Mouse (Mus musculus): ENCODE data around the gene Gadd45b. TPM values are rescaled to one million over a fixed set of nuclear protein-coding genes. Genes with fewer than 3 reads are reported as not detected.

Gadd45b gene
- polyA plus RNA-seq, 1 experiment from 2014 or later, result 145 TPM

GRCm38 (mm10) chr10:80900318-80901247 is 29.3 kb upstream of the Gadd45b start, which contains the start of gene Timm13:
Gene Timm13 (minus strand): TSS chr10:80900969.
- no peaks in the 10 kb centered on the region for H3K36me3 ChIP-seq (ENCODE audit: insufficient read depth, low read length)
- H3K4me3 ChIP-seq (ENCODE audit: low read depth, low read length), result peak within 1 kb of the TSS; percentile 92
- 0 out of 2 replicates have a peak within 1 kb of the TSS, but pooled peaks have one; percentile 10 for H3K27ac ChIP-seq (ENCODE audit: low read length)
- under 1% methylated on average over 72 of the region's 72 CpGs for WGBS
- no peak for TF ChIP-seq CTCF (IDR thresholded peaks at IDR 0.05)
- peak; percentile 30 for TF ChIP-seq EP300 (IDR thresholded peaks at IDR 0.05)
- DNase-seq (ENCODE audit: low spot score) (peak; percentile 100), ATAC-seq (peak; percentile 98)
- H3K4me2 ChIP-seq (replicated peaks; ENCODE audit: low read depth, low read length), result peak within 1 kb of the TSS; percentile 69
- peaks cover 10% of the 10 kb centered on the region for H3K4me1 ChIP-seq (ENCODE audit: insufficient read depth, low read depth, low read length)
- H3K27me3 ChIP-seq (replicated peaks; ENCODE audit: insufficient read depth, low read length), result no peaks in the 10 kb centered on the region
- peak within 1 kb of the TSS; percentile 55 for H3K9ac ChIP-seq (replicated peaks; ENCODE audit: low read depth)
- no peaks in the 10 kb centered on the region for H3K9me3 ChIP-seq (ENCODE audit: low read length)

- Histone ChIP-seq H3K27me3 (replicated peaks; ENCODE audit: insufficient read depth, low read length) (no peaks in the 10 kb centered on the region), H3K4me1 (ENCODE audit: insufficient read depth, low read depth, low read length) (peaks cover 10% of the 10 kb centered on the region), H3K36me3 (ENCODE audit: insufficient read depth, low read length) (no peaks in the 10 kb centered on the region), H3K9ac (replicated peaks; ENCODE audit: low read depth) (no peak overlapping the region), H3K27ac (ENCODE audit: low read length) (0 out of 2 replicates have a peak overlapping the region, but pooled peaks have one; percentile 10), H3K9me3 (ENCODE audit: low read length) (no peaks in the 10 kb centered on the region), H3K4me2 (replicated peaks; ENCODE audit: low read depth, low read length) (peak overlapping the region; percentile 69), H3K4me3 (ENCODE audit: low read depth, low read length) (no peak overlapping the region)
- TF ChIP-seq EP300 (IDR thresholded peaks at IDR 0.05) (no peak), CTCF (IDR thresholded peaks at IDR 0.05) (no peak)
- no peak for DNase-seq (ENCODE audit: low spot score)
- WGBS, result 86% methylated on average over 19 of the region's 19 CpGs
- ATAC-seq, result no peak
These were observed 28.2 kb upstream of the Gadd45b start for GRCm38 (mm10) chr10:80901409-80902272.

GRCm38 (mm10) chr10:80902273-80902940 is 27.5 kb upstream of the Gadd45b start:
- no peak for ATAC-seq
- TF ChIP-seq CTCF (IDR thresholded peaks at IDR 0.05) (no peak), EP300 (IDR thresholded peaks at IDR 0.05) (no peak)
- Histone ChIP-seq H3K36me3 (ENCODE audit: insufficient read depth, low read length) (no peaks in the 10 kb centered on the region), H3K4me3 (ENCODE audit: low read depth, low read length) (no peak overlapping the region), H3K4me1 (ENCODE audit: insufficient read depth, low read depth, low read length) (peaks cover 10% of the 10 kb centered on the region), H3K9me3 (ENCODE audit: low read length) (no peaks in the 10 kb centered on the region), H3K27ac (ENCODE audit: low read length) (no peak overlapping the region), H3K4me2 (replicated peaks; ENCODE audit: low read depth, low read length) (no peak overlapping the region), H3K27me3 (replicated peaks; ENCODE audit: insufficient read depth, low read length) (no peaks in the 10 kb centered on the region), H3K9ac (replicated peaks; ENCODE audit: low read depth) (no peak overlapping the region)
- DNase-seq (ENCODE audit: low spot score), result no peak
- WGBS, result 94% methylated on average over 9 of the region's 9 CpGs

DNA sequence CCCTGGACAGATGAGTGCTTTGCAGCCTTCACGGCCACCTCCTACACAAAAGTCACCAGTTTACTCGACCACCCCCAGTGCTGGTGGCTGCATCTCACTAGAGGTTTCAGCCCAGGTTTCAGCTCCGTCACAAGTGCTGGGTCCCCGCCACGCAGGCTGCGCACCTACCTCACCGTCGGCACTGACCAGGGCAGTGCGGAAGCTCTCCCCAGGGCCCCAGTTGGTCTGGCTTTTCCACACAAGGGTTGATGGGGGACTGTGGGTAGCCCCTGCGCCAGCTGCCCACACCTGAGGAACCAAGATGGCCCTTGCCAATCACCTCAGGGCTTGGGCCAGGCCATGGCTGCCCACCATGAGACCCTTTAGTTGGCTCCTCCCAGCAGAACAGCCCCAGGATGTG is 26.6 kb upstream of the Gadd45b start:
- H3K4me1 ChIP-seq (ENCODE audit: insufficient read depth, low read depth, low read length), result peaks cover 10% of the 10 kb centered on the region
- no peak overlapping the region for H3K4me2 ChIP-seq (replicated peaks; ENCODE audit: low read depth, low read length)
- H3K36me3 ChIP-seq (ENCODE audit: insufficient read depth, low read length), result no peaks in the 10 kb centered on the region
- TF ChIP-seq CTCF (IDR thresholded peaks at IDR 0.05), result no peak
- no peak for TF ChIP-seq EP300 (IDR thresholded peaks at IDR 0.05)
- ATAC-seq (no peak), DNase-seq (ENCODE audit: low spot score) (no peak)
- no peak overlapping the region for H3K4me3 ChIP-seq (ENCODE audit: low read depth, low read length)
- H3K27ac ChIP-seq (ENCODE audit: low read length), result no peak overlapping the region
- no peaks in the 10 kb centered on the region for H3K27me3 ChIP-seq (replicated peaks; ENCODE audit: insufficient read depth, low read length)
- no peaks in the 10 kb centered on the region for H3K9me3 ChIP-seq (ENCODE audit: low read length)
- no peak overlapping the region for H3K9ac ChIP-seq (replicated peaks; ENCODE audit: low read depth)
- 92% methylated on average over 10 of the region's 10 CpGs for WGBS

DNA sequence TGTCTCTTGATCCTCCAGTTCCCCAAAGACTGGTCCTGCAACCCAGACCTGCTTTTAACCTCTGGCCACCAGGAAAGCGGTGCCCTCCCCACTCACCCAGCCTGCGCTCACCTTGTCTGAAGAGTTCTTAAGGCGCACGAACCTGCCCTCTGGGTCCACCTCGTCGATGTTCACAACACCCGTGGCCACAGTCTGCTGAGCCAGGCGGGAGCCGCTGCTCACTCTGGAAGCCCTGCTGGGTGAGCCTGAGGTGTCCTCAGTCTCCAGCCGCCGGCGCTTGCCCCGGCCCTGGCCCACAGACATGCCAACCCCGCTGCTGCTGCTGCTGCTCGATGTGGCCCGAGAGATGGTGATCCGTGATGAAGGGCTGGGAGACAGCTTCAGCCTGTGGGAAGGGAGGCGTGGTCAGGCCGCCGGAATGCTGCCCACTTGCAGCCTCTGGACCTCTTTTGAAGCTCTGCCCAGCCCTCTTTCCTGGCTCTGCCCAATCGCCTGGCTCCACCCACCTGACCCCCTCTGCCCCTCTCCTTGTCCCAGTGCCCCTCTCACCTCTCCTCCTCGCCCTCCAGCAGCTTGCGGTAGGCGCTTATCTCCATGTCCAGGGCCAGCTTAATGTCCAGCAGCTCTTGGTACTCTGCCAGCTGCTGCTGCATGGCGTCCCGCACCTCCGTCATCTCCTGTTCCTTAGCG is 25.7 kb upstream of the Gadd45b start:
- no peak overlapping the region for H3K27ac ChIP-seq (ENCODE audit: low read length)
- H3K9ac ChIP-seq (replicated peaks; ENCODE audit: low read depth), result no peak overlapping the region
- no peaks in the 10 kb centered on the region for H3K27me3 ChIP-seq (replicated peaks; ENCODE audit: insufficient read depth, low read length)
- H3K4me1 ChIP-seq (ENCODE audit: insufficient read depth, low read depth, low read length), result peaks cover 10% of the 10 kb centered on the region
- TF ChIP-seq CTCF (IDR thresholded peaks at IDR 0.05) (no peak), EP300 (IDR thresholded peaks at IDR 0.05) (no peak)
- H3K4me2 ChIP-seq (replicated peaks; ENCODE audit: low read depth, low read length), result no peak overlapping the region
- no peak overlapping the region for H3K4me3 ChIP-seq (ENCODE audit: low read depth, low read length)
- no peaks in the 10 kb centered on the region for H3K36me3 ChIP-seq (ENCODE audit: insufficient read depth, low read length)
- ATAC-seq, result no peak
- no peaks in the 10 kb centered on the region for H3K9me3 ChIP-seq (ENCODE audit: low read length)
- WGBS, result 79% methylated on average over 27 of the region's 28 CpGs
- no peak for DNase-seq (ENCODE audit: low spot score)
